Mouse (Mus musculus): ENCODE measurements at regions not wholly inside any gene's neighbourhood (a gene's known extent, or its start where the extent isn't known, plus 50 kb on each side); places are given as distances from the start of the nearest gene placed in this dataset.
"Not testable (repeated sequence)": the region's sequence is repeated elsewhere in the genome, so short reads cannot be mapped to it uniquely, and the experiment has no call there.

- ATAC-seq (replicated peaks; ENCODE audit: low FRiP score, low TSS enrichment, poor library complexity, severe bottlenecking) = no peak
Observed at GRCm38 (mm10) chr4:10290326-10290725, 584.0 kb upstream of the 2610301B20Rik start.

- no peak for ATAC-seq (replicated peaks; ENCODE audit: low FRiP score, low TSS enrichment, poor library complexity, severe bottlenecking)
Observed at GRCm38 (mm10) chr4:10295012-10295530, 579.2 kb upstream of the 2610301B20Rik start.

- ATAC-seq (replicated peaks; ENCODE audit: low FRiP score, low TSS enrichment, poor library complexity, severe bottlenecking) = no peak
Observed at GRCm38 (mm10) chr4:10296220-10296619, 578.1 kb upstream of the 2610301B20Rik start.

- no peak for ATAC-seq (replicated peaks; ENCODE audit: low FRiP score, low TSS enrichment, poor library complexity, severe bottlenecking)
Observed at GRCm38 (mm10) chr4:10311886-10312285, 562.4 kb upstream of the 2610301B20Rik start.

GRCm38 (mm10) chr4:10315144-10315543, 559.2 kb upstream of the 2610301B20Rik start:
- ATAC-seq (replicated peaks; ENCODE audit: low FRiP score, low TSS enrichment, poor library complexity, severe bottlenecking) = no peak

GRCm38 (mm10) chr4:10315875-10316274, 558.4 kb upstream of the 2610301B20Rik start:
- ATAC-seq (replicated peaks; ENCODE audit: low FRiP score, low TSS enrichment, poor library complexity, severe bottlenecking) = no peak

GRCm38 (mm10) chr4:10344147-10344546, 530.2 kb upstream of the 2610301B20Rik start:
- no peak for ATAC-seq (replicated peaks; ENCODE audit: low FRiP score, low TSS enrichment, poor library complexity, severe bottlenecking)

GRCm38 (mm10) chr4:10351876-10352627, 522.2 kb upstream of the 2610301B20Rik start:
- no peak for ATAC-seq (replicated peaks; ENCODE audit: low FRiP score, low TSS enrichment, poor library complexity, severe bottlenecking)

GRCm38 (mm10) chr4:10357572-10357971, 516.7 kb upstream of the 2610301B20Rik start:
- ATAC-seq (replicated peaks; ENCODE audit: low FRiP score, low TSS enrichment, poor library complexity, severe bottlenecking) = no peak

GRCm38 (mm10) chr4:10389790-10390189, 484.5 kb upstream of the 2610301B20Rik start:
- ATAC-seq (replicated peaks; ENCODE audit: low FRiP score, low TSS enrichment, poor library complexity, severe bottlenecking) = no peak

- ATAC-seq (replicated peaks; ENCODE audit: low FRiP score, low TSS enrichment, poor library complexity, severe bottlenecking) = no peak
Observed at GRCm38 (mm10) chr4:10397249-10397648, 477.0 kb upstream of the 2610301B20Rik start.

- no peak for ATAC-seq (replicated peaks; ENCODE audit: low FRiP score, low TSS enrichment, poor library complexity, severe bottlenecking)
Observed at GRCm38 (mm10) chr4:10398075-10398474, 476.2 kb upstream of the 2610301B20Rik start.

- no peak for ATAC-seq (replicated peaks; ENCODE audit: low FRiP score, low TSS enrichment, poor library complexity, severe bottlenecking)
Observed at GRCm38 (mm10) chr4:10399649-10400048, 474.6 kb upstream of the 2610301B20Rik start.

- ATAC-seq (replicated peaks; ENCODE audit: low FRiP score, low TSS enrichment, poor library complexity, severe bottlenecking) = no peak
Observed at GRCm38 (mm10) chr4:10402928-10403327, 471.4 kb upstream of the 2610301B20Rik start.

GRCm38 (mm10) chr4:10404438-10404837, 469.9 kb upstream of the 2610301B20Rik start:
- no peak for ATAC-seq (replicated peaks; ENCODE audit: low FRiP score, low TSS enrichment, poor library complexity, severe bottlenecking)

GRCm38 (mm10) chr4:10405102-10405501, 469.2 kb upstream of the 2610301B20Rik start:
- ATAC-seq (replicated peaks; ENCODE audit: low FRiP score, low TSS enrichment, poor library complexity, severe bottlenecking) = no peak

- ATAC-seq (replicated peaks; ENCODE audit: low FRiP score, low TSS enrichment, poor library complexity, severe bottlenecking) = no peak
Observed at GRCm38 (mm10) chr4:10414274-10414673, 460.0 kb upstream of the 2610301B20Rik start.

- ATAC-seq (replicated peaks; ENCODE audit: low FRiP score, low TSS enrichment, poor library complexity, severe bottlenecking) = no peak
Observed at GRCm38 (mm10) chr4:10421354-10421753, 452.9 kb upstream of the 2610301B20Rik start.

- no peak for ATAC-seq (replicated peaks; ENCODE audit: low FRiP score, low TSS enrichment, poor library complexity, severe bottlenecking)
Observed at GRCm38 (mm10) chr4:10434438-10434837, 439.9 kb upstream of the 2610301B20Rik start.

GRCm38 (mm10) chr4:10439921-10440320, 434.4 kb upstream of the 2610301B20Rik start:
- ATAC-seq (replicated peaks; ENCODE audit: low FRiP score, low TSS enrichment, poor library complexity, severe bottlenecking) = not testable (repeated sequence)

GRCm38 (mm10) chr4:10459603-10460002, 414.7 kb upstream of the 2610301B20Rik start:
- no peak for ATAC-seq (replicated peaks; ENCODE audit: low FRiP score, low TSS enrichment, poor library complexity, severe bottlenecking)
